Mouse (Mus musculus): ENCODE results near the gene D10Jhu81e.
"Not testable (repeated sequence)": the region's sequence is repeated elsewhere in the genome, so short reads cannot be mapped to it uniquely, and the experiment has no call there.

Gene D10Jhu81e

GRCm38 (mm10) chr10:78134400-78134799, 35.2 kb downstream of the D10Jhu81e start:
- in situ Hi-C loops (cut with MboI, MseI), result no loop called here

GRCm38 (mm10) chr10:78129998-78130397, 39.6 kb downstream of the D10Jhu81e start:
- in situ Hi-C loops (cut with MboI, MseI), result no loop called here

- in situ Hi-C loops (cut with MboI, MseI), result no loop called here
Observed at GRCm38 (mm10) chr10:78129423-78129822, 40.2 kb downstream of the D10Jhu81e start.

GRCm38 (mm10) chr10:78128647-78129046, 40.9 kb downstream of the D10Jhu81e start:
- in situ Hi-C loops (cut with MboI, MseI), result no loop called here

- in situ Hi-C loops (cut with MboI, MseI), result no loop called here
Observed at GRCm38 (mm10) chr10:78127931-78128330, 41.7 kb downstream of the D10Jhu81e start.

DNA sequence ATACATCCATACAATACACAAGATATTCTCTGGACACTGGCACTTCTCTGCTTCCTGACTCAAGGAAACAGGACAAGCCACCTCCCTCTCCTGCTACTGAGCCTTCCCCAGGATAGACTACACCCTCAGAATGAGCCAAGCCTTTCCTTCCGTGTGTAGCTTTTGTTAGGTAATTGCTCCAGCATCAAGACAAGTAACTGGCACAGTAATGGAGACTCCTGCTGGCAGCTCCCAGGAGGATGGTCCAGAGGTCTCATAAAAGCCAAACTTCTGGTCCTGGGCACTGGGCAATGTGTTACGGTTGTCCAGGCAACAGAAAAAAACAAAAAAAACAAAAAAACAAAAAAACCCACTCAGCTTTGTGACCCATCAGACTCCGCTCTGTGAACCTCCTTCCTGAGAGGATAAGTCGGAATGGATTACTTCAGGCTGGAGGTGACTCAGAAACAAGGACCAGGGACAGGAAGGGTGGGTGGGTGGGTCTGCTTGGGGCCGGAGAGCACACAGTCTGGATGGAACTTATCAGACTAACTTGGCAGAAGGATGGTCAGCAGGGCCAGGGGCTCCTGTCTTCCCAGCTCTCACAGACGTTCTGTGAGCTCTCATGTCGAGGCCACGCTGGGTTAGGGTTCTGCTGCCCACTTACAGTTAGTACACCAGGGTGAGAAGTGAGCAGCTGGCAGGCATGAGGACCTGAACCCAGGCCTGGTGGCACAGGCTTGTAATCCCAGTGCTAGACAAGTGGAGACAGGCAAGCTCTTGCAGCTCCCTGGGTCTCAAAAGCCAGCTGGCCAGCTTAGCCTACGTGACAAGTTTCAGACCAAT, 42.3 kb downstream of the D10Jhu81e start:
- in situ Hi-C loops (cut with MboI, MseI), result no loop called here

- in situ Hi-C loops (cut with MboI, MseI), result no loop called here
Observed at GRCm38 (mm10) chr10:78126311-78126710, 43.3 kb downstream of the D10Jhu81e start.

GRCm38 (mm10) chr10:78125061-78125460, 44.5 kb downstream of the D10Jhu81e start:
- in situ Hi-C loops (cut with MboI, MseI), result not testable (repeated sequence)

GRCm38 (mm10) chr10:78124137-78124536, 45.4 kb downstream of the D10Jhu81e start:
- in situ Hi-C loops (cut with MboI, MseI), result not testable (repeated sequence)

DNA sequence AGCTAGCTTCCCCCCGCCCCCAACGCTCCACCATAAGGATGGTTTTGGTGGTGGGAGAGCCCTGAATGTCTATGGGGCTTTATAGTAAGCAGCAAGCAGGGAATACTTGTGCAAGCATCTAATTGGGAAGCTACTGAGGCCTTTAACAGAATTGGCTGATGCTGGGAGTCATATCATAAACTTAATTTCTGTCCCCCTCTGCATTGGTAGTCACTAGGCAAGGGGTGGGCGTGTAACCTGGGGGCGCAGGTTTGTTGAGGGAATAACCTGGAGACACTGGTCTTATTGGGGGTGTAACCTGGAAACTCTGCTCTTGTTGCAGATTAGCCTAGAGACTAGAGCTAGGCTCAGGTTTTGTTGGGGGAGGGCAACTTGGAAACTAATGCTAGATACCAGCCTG, 50.2 kb downstream of the D10Jhu81e start:
- in situ Hi-C loops (cut with MboI, MseI), result no loop called here

GRCm38 (mm10) chr10:78115153-78115552, 54.4 kb downstream of the D10Jhu81e start:
- in situ Hi-C loops (cut with MboI, MseI), result no loop called here

DNA sequence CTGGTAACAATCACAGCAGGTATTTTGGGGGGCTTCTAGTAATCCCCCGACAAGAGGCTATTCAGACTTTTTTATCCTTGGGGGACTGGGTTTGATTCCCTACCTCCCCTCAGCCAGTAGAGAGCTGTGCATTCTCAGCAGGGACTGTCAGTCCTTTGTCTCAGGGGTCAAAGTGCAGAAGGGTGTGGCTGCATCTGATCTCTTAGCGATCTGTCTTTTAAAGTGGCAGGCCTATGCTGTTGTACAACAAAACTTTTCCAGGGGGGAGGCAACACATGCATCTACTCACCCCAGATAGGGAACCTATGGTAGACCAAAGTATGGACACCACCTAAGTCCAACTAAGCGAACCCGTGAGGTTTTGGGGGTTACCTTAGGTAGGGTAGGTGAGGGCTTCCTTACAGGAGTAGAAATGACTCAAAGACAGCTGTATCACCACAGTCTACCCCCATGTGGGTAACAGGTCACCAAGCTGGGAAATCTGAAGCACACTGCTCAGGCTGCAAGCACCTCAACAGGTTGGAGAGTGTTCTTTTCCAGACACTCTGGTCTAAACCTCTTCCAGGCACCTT, 55.0 kb downstream of the D10Jhu81e start:
- in situ Hi-C loops (cut with MboI, MseI), result loop anchor here (5.0 kb wide), 1 partner anchor 88 kb away; no protein-coding TSS in a partner anchor

Measured in T-helper 2 cell (primary cell).